Mouse (Mus musculus): ENCODE data around the gene Isoc2b. TPM values are rescaled to one million over a fixed set of nuclear protein-coding genes. Genes with fewer than 3 reads are reported as not detected.
"Not testable (repeated sequence)": the region's sequence is repeated elsewhere in the genome, so short reads cannot be mapped to it uniquely, and the experiment has no call there.

Isoc2b gene
- polyA plus RNA-seq, 1 experiment from 2014 or later: 4.8 TPM

- no peak for ATAC-seq (ENCODE audit: low read depth)
- 78% methylated on average over 5 of the region's 5 CpGs for WGBS
- peaks cover 15% of the 10 kb centered on the region for H3K4me1 ChIP-seq (replicated peaks)
Observed at GRCm38 (mm10) chr7:4864130-4864845, 5.8 kb downstream of the Isoc2b start.

GRCm38 (mm10) chr7:4863541-4864080 lies 6.4 kb downstream of the Isoc2b start:
- H3K27ac ChIP-seq (replicated peaks): no peak overlapping the region
- no peak overlapping the region for H3K4me2 ChIP-seq
- ATAC-seq (ENCODE audit: low read depth): no peak
- no peaks in the 10 kb centered on the region for H3K9me3 ChIP-seq
- H3K36me3 ChIP-seq: no peaks in the 10 kb centered on the region
- 80% methylated on average over 7 of the region's 7 CpGs for WGBS
- no peaks in the 10 kb centered on the region for H3K27me3 ChIP-seq
- H3K4me1 ChIP-seq (replicated peaks): peaks cover 15% of the 10 kb centered on the region
- no peak overlapping the region for H3K9ac ChIP-seq
- H3K4me3 ChIP-seq: no peak overlapping the region

More at GRCm38 (mm10) chr7:4864130-4864845, 5.8 kb downstream of the Isoc2b start:
- H3K4me3 ChIP-seq: no peak overlapping the region
- no peak overlapping the region for H3K4me2 ChIP-seq
- H3K27ac ChIP-seq (replicated peaks): no peak overlapping the region
- H3K9me3 ChIP-seq: no peaks in the 10 kb centered on the region
- H3K36me3 ChIP-seq: no peaks in the 10 kb centered on the region
- H3K27me3 ChIP-seq: no peaks in the 10 kb centered on the region
- no peak overlapping the region for H3K9ac ChIP-seq

- ATAC-seq (ENCODE audit: low read depth): no peak
- no peaks in the 10 kb centered on the region for H3K9me3 ChIP-seq
- no peaks in the 10 kb centered on the region for H3K36me3 ChIP-seq
- H3K4me3 ChIP-seq: no peak overlapping the region
- 60% methylated on average over 1 of the region's 1 CpGs for WGBS
- no peaks in the 10 kb centered on the region for H3K27me3 ChIP-seq
- no peak overlapping the region for H3K9ac ChIP-seq
- H3K4me1 ChIP-seq (replicated peaks): peaks cover 15% of the 10 kb centered on the region
- H3K27ac ChIP-seq (replicated peaks): no peak overlapping the region
- no peak overlapping the region for H3K4me2 ChIP-seq
Observed at GRCm38 (mm10) chr7:4863041-4863440, 7.0 kb downstream of the Isoc2b start.

- H3K4me3 ChIP-seq; H3K9me3 ChIP-seq; H3K9ac ChIP-seq; H3K4me1 ChIP-seq (replicated peaks); H3K27ac ChIP-seq (replicated peaks); H3K36me3 ChIP-seq; H3K4me2 ChIP-seq; ATAC-seq (ENCODE audit: low read depth); H3K27me3 ChIP-seq: not testable (repeated sequence)
- 77% methylated on average over 3 of the region's 3 CpGs for WGBS
Observed at GRCm38 (mm10) chr7:4860926-4861325, 9.1 kb downstream of the Isoc2b start.

GRCm38 (mm10) chr7:4859418-4859978 lies 10.6 kb downstream of the Isoc2b start:
- WGBS: 72% methylated on average over 12 of the region's 12 CpGs
- no peak overlapping the region for H3K27ac ChIP-seq (replicated peaks)
- no peaks in the 10 kb centered on the region for H3K9me3 ChIP-seq
- no peaks in the 10 kb centered on the region for H3K27me3 ChIP-seq
- no peak overlapping the region for H3K9ac ChIP-seq
- no peak for ATAC-seq (ENCODE audit: low read depth)
- H3K36me3 ChIP-seq: no peaks in the 10 kb centered on the region
- no peak overlapping the region for H3K4me3 ChIP-seq
- no peak overlapping the region for H3K4me2 ChIP-seq
- no peaks in the 10 kb centered on the region for H3K4me1 ChIP-seq (replicated peaks)

- no peak overlapping the region for H3K4me3 ChIP-seq
- 73% methylated on average over 7 of the region's 7 CpGs for WGBS
Observed at GRCm38 (mm10) chr7:4857321-4857720, 12.7 kb downstream of the Isoc2b start.

GRCm38 (mm10) chr7:4856508-4856907 lies 13.6 kb downstream of the Isoc2b start:
- WGBS: 89% methylated on average over 9 of the region's 9 CpGs
- no peaks in the 10 kb centered on the region for H3K36me3 ChIP-seq
- ATAC-seq (ENCODE audit: low read depth): no peak

More at GRCm38 (mm10) chr7:4857321-4857720, 12.7 kb downstream of the Isoc2b start:
- no peak for ATAC-seq (ENCODE audit: low read depth)
- H3K9ac ChIP-seq: no peak overlapping the region
- no peak overlapping the region for H3K27ac ChIP-seq (replicated peaks)
- H3K4me2 ChIP-seq: no peak overlapping the region
- H3K27me3 ChIP-seq: no peaks in the 10 kb centered on the region
- no peaks in the 10 kb centered on the region for H3K4me1 ChIP-seq (replicated peaks)
- H3K36me3 ChIP-seq: no peaks in the 10 kb centered on the region
- H3K9me3 ChIP-seq: no peaks in the 10 kb centered on the region

GRCm38 (mm10) chr7:4853613-4854012 lies 16.4 kb downstream of the Isoc2b start:
- no peaks in the 10 kb centered on the region; the same call in 1 of the 2 replicates for H3K27me3 ChIP-seq
- no peak overlapping the region for H3K9ac ChIP-seq
- H3K4me2 ChIP-seq: no peak overlapping the region
- H3K36me3 ChIP-seq: no peaks in the 10 kb centered on the region
- WGBS: 82% methylated on average over 3 of the region's 3 CpGs
- no peak overlapping the region for H3K4me3 ChIP-seq
- H3K4me1 ChIP-seq (replicated peaks): no peaks in the 10 kb centered on the region
- no peak for ATAC-seq (ENCODE audit: low read depth)
- no peaks in the 10 kb centered on the region for H3K9me3 ChIP-seq
- no peak overlapping the region for H3K27ac ChIP-seq (replicated peaks)

More at GRCm38 (mm10) chr7:4856508-4856907, 13.6 kb downstream of the Isoc2b start:
- Histone ChIP-seq H3K9me3 (no peaks in the 10 kb centered on the region), H3K4me1 (replicated peaks) (no peaks in the 10 kb centered on the region), H3K4me3 (no peak overlapping the region), H3K4me2 (no peak overlapping the region), H3K9ac (no peak overlapping the region), H3K27ac (replicated peaks) (no peak overlapping the region), H3K27me3 (no peaks in the 10 kb centered on the region)

- Histone ChIP-seq H3K4me3 (no peak overlapping the region), H3K9ac (no peak overlapping the region), H3K4me2 (no peak overlapping the region), H3K9me3 (no peaks in the 10 kb centered on the region), H3K27me3 (peaks cover 2% of the 10 kb centered on the region; the same call in 1 of the 2 replicates), H3K27ac (replicated peaks) (no peak overlapping the region), H3K36me3 (no peaks in the 10 kb centered on the region), H3K4me1 (replicated peaks) (no peaks in the 10 kb centered on the region)
- 69% methylated on average over 8 of the region's 8 CpGs for WGBS
- no peak for ATAC-seq (ENCODE audit: low read depth)
Observed at GRCm38 (mm10) chr7:4851315-4851688, 18.8 kb downstream of the Isoc2b start.

- H3K4me2 ChIP-seq: no peak overlapping the region
- H3K27me3 ChIP-seq: peaks cover 2% of the 10 kb centered on the region; the same call in 1 of the 2 replicates
- no peak overlapping the region for H3K27ac ChIP-seq (replicated peaks)
- no peak overlapping the region for H3K9ac ChIP-seq
- ATAC-seq (ENCODE audit: low read depth): no peak
- no peaks in the 10 kb centered on the region for H3K9me3 ChIP-seq
- H3K4me3 ChIP-seq: no peak overlapping the region
- H3K36me3 ChIP-seq: no peaks in the 10 kb centered on the region
- WGBS: 78% methylated on average over 11 of the region's 11 CpGs
- no peaks in the 10 kb centered on the region for H3K4me1 ChIP-seq (replicated peaks)
Observed at GRCm38 (mm10) chr7:4850621-4851314, 19.3 kb downstream of the Isoc2b start.

- H3K4me1 ChIP-seq (replicated peaks): peaks cover 4% of the 10 kb centered on the region; the same call in 1 of the 2 replicates
- ATAC-seq (ENCODE audit: low read depth): no peak
- no peaks in the 10 kb centered on the region for H3K36me3 ChIP-seq
- no peak overlapping the region for H3K9ac ChIP-seq
- 68% methylated on average over 9 of the region's 9 CpGs for WGBS
- H3K27me3 ChIP-seq: peaks cover 2% of the 10 kb centered on the region; the same call in 1 of the 2 replicates
- no peak overlapping the region for H3K27ac ChIP-seq (replicated peaks)
- no peak overlapping the region for H3K4me2 ChIP-seq
- H3K9me3 ChIP-seq: no peaks in the 10 kb centered on the region
- H3K4me3 ChIP-seq: no peak overlapping the region
Observed at GRCm38 (mm10) chr7:4849372-4849771, 20.7 kb downstream of the Isoc2b start.

- WGBS: under 1% methylated on average over 13 of the region's 13 CpGs
Observed at GRCm38 (mm10) chr7:4844917-4845309, 25.1 kb downstream of the Isoc2b start.

More at GRCm38 (mm10) chr7:4844917-4845309, 25.1 kb downstream of the Isoc2b start:
- Histone ChIP-seq H3K36me3 (no peaks in the 10 kb centered on the region), H3K4me2 (peak overlapping the region; percentile 85), H3K4me3 (peak overlapping the region; percentile 63), H3K9me3 (no peaks in the 10 kb centered on the region), H3K27me3 (peaks cover 35% of the 10 kb centered on the region), H3K9ac (peak overlapping the region; percentile 78), H3K4me1 (replicated peaks) (peaks cover 34% of the 10 kb centered on the region), H3K27ac (replicated peaks) (peak overlapping the region; percentile 86)
- peak; percentile 73 for ATAC-seq (ENCODE audit: low read depth)
